Mouse (Mus musculus) embryonic facial prominence, embryonic 11.5 days (tissue): ENCODE results near the gene Cd1d1. TPM values are rescaled to one million over a fixed set of nuclear protein-coding genes. Genes with fewer than 3 reads are reported as not detected.

Source experiments
- ATAC-seq: fragments of 200-750 bp; cut with Nextera tagmentation; replicated peaks from 2 replicates; pipeline ENCODE4 v1.8.0; 2017; ENCODE audit warnings: low read depth; ENCODE audit not compliant: insufficient number of reproducible peaks, low FRiP score, low TSS enrichment
- DNase-seq: peaks from one replicate; pipeline ENCODE4 v3.0.0-alpha.2; 2015; ENCODE audit warnings: low spot score
- H3K27ac ChIP-seq: fragments of 300-500 bp; sonication (generic); replicated peaks from 2 replicates; pipeline ENCODE4 v1.5.1; 2014; ENCODE audit warnings: mild to moderate bottlenecking, low read depth, low read length, control low read depth
- H3K27me3 ChIP-seq: fragments of 300-500 bp; sonication (generic); 2 replicates; pipeline ENCODE4 v1.6.1; 2014; ENCODE audit warnings: mild to moderate bottlenecking, low read length, moderate library complexity, mixed read lengths; ENCODE audit not compliant: control insufficient read depth, insufficient read depth
- H3K36me3 ChIP-seq: fragments of 300-500 bp; sonication (generic); replicated peaks from 2 replicates; pipeline ENCODE4 v1.6.1; 2014; ENCODE audit warnings: low read depth, mild to moderate bottlenecking, low read length, moderate library complexity, mixed read lengths; ENCODE audit not compliant: control insufficient read depth, insufficient read depth
- H3K4me1 ChIP-seq: fragments of 300-500 bp; sonication (generic); 2 replicates; pipeline ENCODE4 v1.6.1; 2014; ENCODE audit warnings: low read length, mixed read lengths; ENCODE audit not compliant: control insufficient read depth, insufficient read depth
- H3K4me2 ChIP-seq: fragments of 300-500 bp; sonication (generic); 2 replicates; pipeline ENCODE4 v1.6.1; 2014; ENCODE audit warnings: low read depth, mild to moderate bottlenecking, control low read depth, low read length, moderate library complexity
- H3K4me3 ChIP-seq: fragments of 300-500 bp; sonication (generic); 2 replicates; pipeline ENCODE4 v1.5.1; 2014; ENCODE audit warnings: low read depth, low read length, control low read depth
- H3K9ac ChIP-seq: fragments of 300-500 bp; sonication (generic); replicated peaks from 2 replicates; pipeline ENCODE4 v1.6.1; 2014; ENCODE audit warnings: mild to moderate bottlenecking, control low read depth, low read length
- H3K9me3 ChIP-seq: fragments of 300-500 bp; sonication (generic); replicated peaks from 2 replicates; pipeline ENCODE4 v1.6.1; 2016; ENCODE audit warnings: mild to moderate bottlenecking, low read length, inconsistent platforms, mixed read lengths; ENCODE audit not compliant: control insufficient read depth
- WGBS: fragments of 180-500 bp; shearing (Covaris S2); extraction: QIAGEN DNeasy Blood & Tissue Kit; methylation state at CpG from one replicate; pipeline ENCODE4 v1.1.7; 2014; 5-methylcytosine and 5-hydroxymethylcytosine counted together
- polyA plus RNA-seq: library from polyadenylated mRNA; unstranded; fragments of >200 nt; fragmentation: Nextera tagmentation; extraction: Ambion mirVana; gene quantifications from 2 replicates; pipeline ENCODE4 v1.2.1, GENCODE M21; 2014

Gene Cd1d1
- polyA plus RNA-seq, result 25.0 and 29.4 TPM in 2 replicates

- H3K9ac ChIP-seq, result peak within 1 kb of the TSS; percentile 80
Observed at GRCm38 (mm10) chr3:86999415-86999740, at the start of gene Cd1d1. TSS of gene Cd1d1 (minus strand) at chr3:86999441.

GRCm38 (mm10) chr3:87047801-87048200 lies 48.6 kb upstream of the Cd1d1 start:
- Histone ChIP-seq H3K36me3 (no peaks in the 10 kb centered on the region), H3K9me3 (no peaks in the 10 kb centered on the region), H3K4me1 (no peaks in the 10 kb centered on the region), H3K4me3 (no peak overlapping the region), H3K9ac (no peak overlapping the region), H3K27ac (no peak overlapping the region), H3K27me3 (no peaks in the 10 kb centered on the region), H3K4me2 (no peak overlapping the region)
- ATAC-seq (no peak), DNase-seq (no peak)
- WGBS, result 83% methylated on average over 5 of the region's 5 CpGs

More at GRCm38 (mm10) chr3:86999415-86999740, at the start of gene Cd1d1:
- no peak for DNase-seq
- Histone ChIP-seq H3K4me1 (no peaks in the 10 kb centered on the region), H3K4me3 (peak within 1 kb of the TSS; percentile 49), H3K27ac (peak within 1 kb of the TSS; percentile 65; the same call in 1 of the 2 replicates), H3K9me3 (no peaks in the 10 kb centered on the region), H3K36me3 (no peaks in the 10 kb centered on the region), H3K4me2 (peak within 1 kb of the TSS; percentile 45), H3K27me3 (no peaks in the 10 kb centered on the region)
- ATAC-seq, result no peak
- WGBS, result 40% methylated on average over 8 of the region's 8 CpGs

GRCm38 (mm10) chr3:87041733-87042132 lies 42.5 kb upstream of the Cd1d1 start:
- no peak for DNase-seq
- Histone ChIP-seq H3K27ac (no peak overlapping the region), H3K9ac (no peak overlapping the region), H3K4me1 (no peaks in the 10 kb centered on the region), H3K9me3 (no peaks in the 10 kb centered on the region), H3K36me3 (no peaks in the 10 kb centered on the region), H3K27me3 (no peaks in the 10 kb centered on the region), H3K4me2 (no peak overlapping the region), H3K4me3 (no peak overlapping the region)
- WGBS, result 77% methylated on average over 2 of the region's 2 CpGs
- no peak for ATAC-seq

- ATAC-seq, result no peak
- H3K27ac ChIP-seq, result no peak overlapping the region
- no peaks in the 10 kb centered on the region for H3K36me3 ChIP-seq
- no peaks in the 10 kb centered on the region for H3K4me1 ChIP-seq
- no peak overlapping the region for H3K9ac ChIP-seq
- no peak overlapping the region for H3K4me3 ChIP-seq
- H3K9me3 ChIP-seq, result no peaks in the 10 kb centered on the region
- no peak for DNase-seq
- no peaks in the 10 kb centered on the region for H3K27me3 ChIP-seq
- 88% methylated on average over 6 of the region's 6 CpGs for WGBS
- no peak overlapping the region for H3K4me2 ChIP-seq
Observed at GRCm38 (mm10) chr3:87038500-87038899, 39.3 kb upstream of the Cd1d1 start.

- Histone ChIP-seq H3K27ac (no peak overlapping the region), H3K4me1 (no peaks in the 10 kb centered on the region), H3K27me3 (no peaks in the 10 kb centered on the region), H3K4me3 (no peak overlapping the region), H3K4me2 (no peak overlapping the region), H3K36me3 (no peaks in the 10 kb centered on the region), H3K9me3 (no peaks in the 10 kb centered on the region), H3K9ac (no peak overlapping the region)
- WGBS, result 85% methylated on average over 4 of the region's 4 CpGs
- ATAC-seq (no peak), DNase-seq (no peak)
Observed at GRCm38 (mm10) chr3:87034061-87034460, 34.8 kb upstream of the Cd1d1 start.

- H3K27me3 ChIP-seq, result no peaks in the 10 kb centered on the region
Observed at GRCm38 (mm10) chr3:87033357-87033756, 34.1 kb upstream of the Cd1d1 start.

GRCm38 (mm10) chr3:87030855-87031254 lies 31.6 kb upstream of the Cd1d1 start:
- Histone ChIP-seq H3K4me3 (no peak overlapping the region), H3K9me3 (no peaks in the 10 kb centered on the region), H3K27me3 (no peaks in the 10 kb centered on the region), H3K27ac (no peak overlapping the region), H3K4me2 (no peak overlapping the region), H3K4me1 (no peaks in the 10 kb centered on the region), H3K36me3 (no peaks in the 10 kb centered on the region), H3K9ac (no peak overlapping the region)
- DNase-seq (peak; percentile 86), ATAC-seq (no peak)
- WGBS, result 18% methylated on average over 6 of the region's 6 CpGs

More at GRCm38 (mm10) chr3:87033357-87033756, 34.1 kb upstream of the Cd1d1 start:
- H3K9me3 ChIP-seq, result no peaks in the 10 kb centered on the region
- no peaks in the 10 kb centered on the region for H3K36me3 ChIP-seq
- DNase-seq (peak; percentile 87), ATAC-seq (no peak)
- no peak overlapping the region for H3K27ac ChIP-seq
- 19% methylated on average over 8 of the region's 8 CpGs for WGBS
- H3K4me1 ChIP-seq, result no peaks in the 10 kb centered on the region
- H3K4me3 ChIP-seq, result no peak overlapping the region
- H3K9ac ChIP-seq, result no peak overlapping the region
- no peak overlapping the region for H3K4me2 ChIP-seq

- DNase-seq, result no peak
- Histone ChIP-seq H3K4me1 (no peaks in the 10 kb centered on the region), H3K27me3 (no peaks in the 10 kb centered on the region), H3K36me3 (no peaks in the 10 kb centered on the region), H3K27ac (no peak overlapping the region), H3K4me3 (no peak overlapping the region), H3K4me2 (no peak overlapping the region), H3K9me3 (no peaks in the 10 kb centered on the region), H3K9ac (no peak overlapping the region)
- no peak for ATAC-seq
- WGBS, result 68% methylated on average over 2 of the region's 2 CpGs
Observed at GRCm38 (mm10) chr3:87017707-87018106, 18.5 kb upstream of the Cd1d1 start.
